Mouse (Mus musculus) bone marrow macrophage, adult 2 months (primary cell): ENCODE data around the gene Upk3b. TPM values are rescaled to one million over a fixed set of nuclear protein-coding genes. Genes with fewer than 3 reads are reported as not detected.
A peak's percentile ranks its signal among the peaks of the same experiment; 100 is the strongest.

Source experiments
- H3K27ac ChIP-seq: 2 replicates; pipeline ENCODE4 v1.5.1; 2012; ENCODE audit warnings: low read depth, low read length; ENCODE audit not compliant: insufficient read depth
- H3K4me1 ChIP-seq: 2 replicates; pipeline ENCODE4 v1.6.1; 2012; ENCODE audit warnings: low read length; ENCODE audit not compliant: control insufficient read depth, insufficient read depth
- H3K4me3 ChIP-seq: 2 replicates; pipeline ENCODE4 v1.5.1; 2012; ENCODE audit warnings: mild to moderate bottlenecking, low read length, moderate library complexity; ENCODE audit not compliant: insufficient read depth
- CTCF ChIP-seq: IDR thresholded peaks from 2 replicates; pipeline ENCODE4 v1.5.1; 2012; ENCODE audit warnings: low read depth, mild to moderate bottlenecking, low read length, moderate library complexity
- POLR2A ChIP-seq: IDR thresholded peaks from 2 replicates; pipeline ENCODE4 v1.6.1; 2012; ENCODE audit warnings: mild to moderate bottlenecking, low read depth, low read length, borderline replicate concordance
- polyA plus RNA-seq: library from polyadenylated mRNA; stranded (reverse); fragments of >200 nt; gene quantifications from 2 replicates; pipeline ENCODE4 v1.2.4, GENCODE M21; 2012; ENCODE audit not compliant: missing spikeins, insufficient read depth, insufficient read length

Gene Upk3b
- not detected in 2 replicates for polyA plus RNA-seq

DNA sequence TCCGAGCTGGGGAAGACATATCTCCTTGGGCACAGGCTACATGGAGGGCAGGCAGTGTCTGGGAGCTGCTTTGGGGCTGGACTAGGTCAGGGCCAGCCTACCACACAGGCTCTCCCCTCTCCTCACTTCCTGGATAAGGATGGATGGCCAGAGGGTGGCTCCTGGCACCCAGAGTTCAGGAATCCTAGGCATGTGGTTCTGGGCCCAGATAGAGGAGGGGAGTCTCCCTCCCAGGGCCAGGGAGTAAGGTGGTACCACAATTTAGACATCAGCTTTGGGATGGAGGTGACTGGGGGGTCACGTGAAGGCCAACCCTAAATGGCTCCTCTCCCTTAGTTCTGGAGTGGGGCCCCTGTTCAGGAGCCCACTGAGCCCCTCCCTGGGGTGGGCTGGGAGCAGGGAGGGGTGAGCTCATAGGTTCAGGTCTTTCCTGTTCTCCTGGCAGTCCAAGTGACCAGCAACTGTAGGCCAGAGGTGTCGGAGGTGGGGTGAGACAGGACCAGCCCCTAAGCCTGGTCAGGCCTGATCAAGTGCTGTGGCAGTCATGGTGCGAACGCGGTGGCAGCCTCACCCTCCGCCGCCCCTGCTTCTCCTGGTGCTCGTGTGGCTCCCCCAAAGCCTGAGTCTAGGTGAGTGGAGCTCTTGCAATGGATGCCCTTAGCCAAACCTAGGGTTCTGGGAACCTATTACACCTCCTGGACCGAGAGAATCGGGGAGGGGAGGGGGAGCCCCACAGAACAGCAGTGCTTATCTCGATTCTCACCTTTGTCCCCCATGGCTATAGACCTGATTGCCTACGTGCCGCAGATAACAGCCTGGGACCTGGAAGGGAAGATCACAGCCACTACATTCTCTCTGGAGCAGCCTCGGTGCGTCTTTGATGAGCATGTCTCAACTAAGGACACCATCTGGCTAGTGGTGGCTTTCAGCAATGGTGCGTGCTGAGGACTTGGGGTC lies at the start of gene Upk3b:
TSS of gene Upk3b (plus strand) at position 239 of the 957 bp plus-strand sequence.
- H3K27ac ChIP-seq: no peak within 1 kb of the TSS
- H3K4me1 ChIP-seq: peaks cover 33% of the 10 kb centered on the region
- TF ChIP-seq POLR2A (no peak), CTCF (no peak)
- H3K4me3 ChIP-seq: no peak within 1 kb of the TSS

DNA sequence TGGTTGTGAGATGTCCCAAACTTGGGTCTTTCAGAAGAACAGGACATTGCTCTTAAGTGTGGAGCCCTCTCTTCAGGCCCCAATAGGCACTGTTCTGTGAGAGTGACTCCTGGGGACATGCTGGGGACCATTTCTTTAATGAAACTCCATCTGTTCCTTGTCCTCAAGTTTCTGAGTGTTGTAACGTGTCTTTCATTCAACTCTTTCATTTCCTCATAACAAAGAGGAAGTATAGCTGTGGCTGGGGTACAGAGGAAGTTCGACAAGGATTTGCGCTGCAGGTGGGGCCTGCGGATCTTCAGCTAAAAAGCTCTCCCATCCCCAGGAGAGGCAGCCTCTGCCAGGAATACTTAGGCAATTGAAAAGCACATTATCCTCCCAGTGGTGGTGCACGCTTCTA lies 47.7 kb upstream of the Upk3b start:
- Histone ChIP-seq H3K27ac (peak overlapping the region; percentile 66), H3K4me3 (no peak overlapping the region), H3K4me1 (peaks cover 24% of the 10 kb centered on the region)
- TF ChIP-seq CTCF (no peak), POLR2A (no peak)

DNA sequence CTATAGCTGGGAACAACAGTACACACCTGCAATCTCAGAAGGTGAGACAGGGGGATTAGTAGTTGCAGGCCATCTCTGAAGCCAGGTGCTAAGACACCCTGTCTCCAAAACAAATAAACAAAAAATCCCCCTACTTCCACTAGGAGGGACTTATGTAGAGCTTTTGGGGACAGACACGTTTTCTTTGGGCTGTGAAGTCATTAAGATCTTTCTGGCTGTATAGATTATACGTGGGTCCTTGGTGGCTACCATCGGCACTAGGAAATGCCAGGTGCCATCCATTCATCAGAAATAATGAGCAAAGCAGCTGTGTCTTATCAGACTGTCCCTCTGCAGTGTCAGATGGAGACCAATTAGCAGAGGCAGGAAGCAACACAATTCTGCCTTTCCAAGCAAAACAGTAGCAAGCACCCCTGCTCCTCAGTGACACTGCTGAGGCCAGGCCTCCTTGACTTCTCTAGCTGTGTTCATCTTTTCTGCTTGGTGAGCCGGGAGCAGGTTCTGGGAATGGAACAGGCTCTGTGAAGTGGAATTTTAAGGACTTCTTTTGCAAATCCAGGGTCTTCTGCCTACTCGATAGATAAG lies 44.8 kb upstream of the Upk3b start:
- Histone ChIP-seq H3K27ac (no peak overlapping the region), H3K4me1 (peaks cover 32% of the 10 kb centered on the region), H3K4me3 (no peak overlapping the region)
- TF ChIP-seq CTCF (no peak), POLR2A (no peak)

DNA sequence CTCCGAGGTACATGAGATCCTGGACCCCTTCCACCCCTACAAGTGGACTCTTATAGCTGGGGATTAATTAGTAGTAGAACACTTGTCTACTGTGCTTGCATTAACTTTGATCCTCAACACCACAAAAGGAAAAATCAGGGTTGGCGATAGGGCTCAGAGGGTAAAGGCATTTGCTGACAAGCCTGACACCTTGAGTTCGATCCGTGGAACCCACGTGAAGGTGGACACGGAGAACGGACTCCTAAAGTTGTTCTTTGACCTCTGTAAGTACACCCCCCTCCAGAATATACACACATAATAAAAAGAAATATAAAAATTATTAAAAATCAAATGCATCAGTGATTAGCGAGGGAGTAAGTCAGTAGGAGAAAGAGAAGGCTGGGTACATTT lies 44.0 kb upstream of the Upk3b start:
- no peak overlapping the region for H3K4me3 ChIP-seq
- peaks cover 32% of the 10 kb centered on the region for H3K4me1 ChIP-seq
- no peak for TF ChIP-seq POLR2A
- no peak for TF ChIP-seq CTCF
- no peak overlapping the region for H3K27ac ChIP-seq

DNA sequence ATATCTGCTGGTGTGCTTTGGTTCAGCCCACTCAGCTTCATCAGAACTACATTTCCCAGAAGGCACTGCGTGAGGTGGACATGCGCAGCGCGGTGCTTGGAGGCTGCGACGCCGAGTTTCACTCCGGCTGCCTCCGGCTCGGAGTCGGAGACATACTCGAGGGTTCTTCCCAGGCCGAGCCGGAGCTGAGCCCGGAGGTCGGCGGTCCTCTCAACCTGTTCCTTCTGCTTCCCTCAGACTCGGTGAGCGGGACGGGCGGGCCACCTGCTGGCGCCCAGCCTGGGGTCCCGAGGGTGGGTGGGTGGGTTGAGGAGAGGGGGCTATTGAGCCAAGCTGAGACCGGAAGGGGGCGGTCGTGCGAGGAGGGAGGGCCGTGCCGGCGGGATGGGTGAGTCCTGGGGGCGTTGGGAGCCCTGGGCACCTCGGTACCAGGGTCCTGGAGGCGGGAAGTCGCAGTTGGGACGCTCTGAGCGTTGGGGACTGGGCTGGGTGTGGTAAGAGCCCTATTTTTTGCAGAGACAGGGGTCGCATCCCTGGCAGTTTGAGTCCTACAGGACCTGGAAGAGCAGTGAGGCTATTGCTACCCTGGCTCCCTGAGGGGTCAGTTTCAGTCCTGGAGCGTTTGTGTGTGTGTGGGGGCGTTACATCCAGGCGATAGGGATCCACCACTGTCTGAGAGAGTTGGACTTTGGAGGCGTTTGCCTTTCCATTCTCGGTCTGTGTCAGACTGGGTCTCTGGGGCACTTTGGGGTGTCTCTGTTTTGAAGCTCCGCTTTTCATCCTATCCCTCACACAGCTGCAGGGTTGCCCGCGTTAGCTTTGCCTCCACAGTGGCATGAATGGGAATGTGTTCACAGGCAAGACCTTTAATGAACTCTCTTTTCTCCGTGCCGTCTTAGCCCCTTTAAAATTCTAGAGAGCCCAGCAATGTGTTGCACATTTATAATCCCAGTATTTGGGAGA lies 43.3 kb upstream of the Upk3b start, which contains the start of gene Dtx2:
TSS of gene Dtx2 (plus strand) at position 76 of the 963 bp plus-strand sequence.
- 0 out of 2 replicates have a peak, but pooled peaks have one; percentile 6 for TF ChIP-seq CTCF
- TF ChIP-seq POLR2A: peak; percentile 66; the same call in 1 of the 2 replicates
- Histone ChIP-seq H3K27ac (0 out of 2 replicates have a peak within 1 kb of the TSS, but pooled peaks have one; percentile 18), H3K4me1 (peaks cover 28% of the 10 kb centered on the region), H3K4me3 (peak within 1 kb of the TSS; percentile 82)

DNA sequence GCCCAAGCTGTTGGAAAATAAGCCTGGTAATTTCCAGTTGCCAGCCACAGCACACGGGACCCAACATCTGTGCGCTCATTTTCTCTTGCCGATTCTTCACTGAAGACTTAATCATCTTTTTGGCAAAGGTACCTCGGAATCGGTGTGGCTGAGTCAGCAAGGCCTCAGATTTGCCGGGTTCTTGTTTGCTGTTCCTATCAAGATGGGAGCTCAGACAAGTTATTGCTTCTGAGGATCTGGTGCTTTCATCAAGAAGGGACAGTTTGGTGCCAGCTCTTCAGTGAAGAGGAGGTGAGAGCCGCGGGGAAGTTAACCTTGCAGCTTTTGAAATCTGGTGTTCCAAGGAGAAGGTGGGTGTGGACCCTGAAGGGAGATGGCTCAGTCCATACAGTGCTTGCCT lies 42.1 kb upstream of the Upk3b start:
- TF ChIP-seq CTCF (no peak), POLR2A (no peak)
- Histone ChIP-seq H3K4me3 (no peak overlapping the region), H3K4me1 (peaks cover 18% of the 10 kb centered on the region), H3K27ac (no peak overlapping the region)

DNA sequence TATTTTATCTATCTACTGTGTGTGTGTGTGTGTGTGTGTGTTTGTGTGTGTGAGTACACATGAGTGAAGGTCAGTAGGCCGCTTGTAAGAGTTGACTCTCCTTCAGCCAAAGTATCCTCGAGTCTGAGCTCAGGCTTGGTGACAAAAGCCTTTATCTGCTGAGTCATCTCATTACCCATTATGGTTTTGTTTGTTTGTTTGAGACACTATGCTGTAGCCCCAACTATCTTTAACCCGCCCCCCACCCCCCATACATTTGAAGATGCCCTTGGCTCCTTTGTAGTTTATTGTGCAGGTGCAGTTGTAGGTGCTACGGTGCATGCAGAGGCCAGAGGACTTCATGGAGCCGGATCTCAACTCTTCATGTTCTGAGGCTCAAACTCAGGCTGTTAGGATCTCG lies 37.1 kb upstream of the Upk3b start:
- H3K27ac ChIP-seq: no peak overlapping the region
- TF ChIP-seq CTCF (no peak), POLR2A (no peak)
- H3K4me3 ChIP-seq: no peak overlapping the region
- H3K4me1 ChIP-seq: peaks cover 5% of the 10 kb centered on the region

DNA sequence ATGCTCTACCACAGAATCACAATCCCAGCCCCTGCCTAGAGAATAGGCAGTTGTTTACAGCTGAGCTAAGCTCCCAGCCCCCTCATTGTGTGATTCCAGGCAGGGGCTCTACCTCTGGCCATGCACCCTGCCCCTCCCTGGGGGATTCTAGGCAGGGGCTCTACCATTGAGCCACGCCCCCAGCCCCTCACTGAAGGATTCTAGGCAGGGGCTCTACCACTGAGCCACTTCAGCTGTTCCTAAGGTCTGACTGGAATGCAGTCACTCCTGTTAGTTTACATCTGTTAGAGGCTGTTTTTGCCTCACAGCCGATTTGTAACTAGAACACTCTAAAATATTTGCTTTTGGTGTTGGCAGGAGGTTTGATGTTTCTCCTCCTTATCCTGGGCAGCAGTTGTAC lies 36.0 kb upstream of the Upk3b start:
- Histone ChIP-seq H3K4me1 (peaks cover 9% of the 10 kb centered on the region), H3K4me3 (no peak overlapping the region), H3K27ac (no peak overlapping the region)
- TF ChIP-seq CTCF (no peak), POLR2A (no peak)

DNA sequence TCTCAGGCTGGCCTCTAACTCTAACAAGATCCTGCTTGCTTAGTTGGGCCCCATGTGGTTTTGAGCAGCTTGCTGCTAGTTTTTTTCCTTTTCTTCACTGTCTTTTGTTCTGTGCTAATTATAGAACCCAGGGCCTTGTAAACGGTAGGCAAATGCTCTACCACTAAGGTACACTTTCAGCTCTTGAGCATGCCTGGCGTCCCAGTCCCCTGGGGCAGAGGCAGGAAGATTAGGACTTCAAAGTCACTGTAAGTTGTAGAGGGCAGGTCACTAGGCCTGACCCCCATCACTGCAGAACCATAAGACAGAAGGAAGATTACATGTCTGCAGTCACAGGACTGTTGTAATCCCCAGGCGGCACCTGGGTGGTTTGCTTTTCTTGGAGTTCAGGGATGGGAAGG lies 35.5 kb upstream of the Upk3b start:
- H3K4me1 ChIP-seq: peaks cover 14% of the 10 kb centered on the region
- no peak overlapping the region for H3K4me3 ChIP-seq
- H3K27ac ChIP-seq: no peak overlapping the region
- TF ChIP-seq CTCF: no peak
- no peak for TF ChIP-seq POLR2A

DNA sequence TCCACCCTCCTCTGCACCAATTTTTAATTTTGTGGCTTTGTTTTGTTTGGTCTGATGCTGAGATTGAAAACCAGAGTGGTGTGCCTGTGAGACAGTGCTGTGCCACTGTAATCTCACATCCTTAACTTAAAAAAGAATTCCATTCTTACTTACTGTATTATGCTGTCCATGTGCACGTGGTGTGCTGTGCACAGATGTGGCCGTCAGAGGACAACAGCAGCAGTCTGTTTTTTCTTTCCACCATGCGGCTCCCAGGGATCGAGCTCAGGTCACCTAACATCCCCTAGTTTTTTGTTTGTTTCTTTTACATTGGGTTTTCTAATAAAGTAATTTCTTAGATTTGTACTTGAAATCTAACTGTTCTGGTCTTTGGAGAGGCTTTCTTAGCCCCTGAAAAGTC lies 33.8 kb upstream of the Upk3b start:
- peaks cover 20% of the 10 kb centered on the region for H3K4me1 ChIP-seq
- no peak overlapping the region for H3K4me3 ChIP-seq
- no peak for TF ChIP-seq POLR2A
- TF ChIP-seq CTCF: no peak
- no peak overlapping the region for H3K27ac ChIP-seq
